Mouse (Mus musculus) testis, adult 2 months (tissue): ENCODE measurements around the gene Khnyn.

Source experiments
- CTCF ChIP-seq: fragments of 200-500 bp; IDR thresholded peaks from 2 replicates; pipeline ENCODE4 v1.5.1; 2012; ENCODE audit warnings: low read depth, mild to moderate bottlenecking, inconsistent platforms, low read length, moderate library complexity; ENCODE audit not compliant: control insufficient read depth, insufficient read depth, insufficient replicate concordance
- POLR2A ChIP-seq: fragments of 200-500 bp; IDR thresholded peaks from 2 replicates; pipeline ENCODE4 v1.6.1; 2012; ENCODE audit warnings: low read depth, mild to moderate bottlenecking, inconsistent platforms, low read length, moderate library complexity; ENCODE audit not compliant: control insufficient read depth

GRCm38 (mm10) chr14:55872039-55872438 is 12.7 kb upstream of the Khnyn start:
- no peak for TF ChIP-seq CTCF
- no peak for TF ChIP-seq POLR2A
